Mouse (Mus musculus) layer of hippocampus, postnatal 25 days (tissue): ENCODE data around the gene Mog. TPM values are rescaled to one million over a fixed set of nuclear protein-coding genes. Genes with fewer than 3 reads are reported as not detected.
"Not testable (repeated sequence)": the region's sequence is repeated elsewhere in the genome, so short reads cannot be mapped to it uniquely, and the experiment has no call there.

Experiments used
- DNase-seq, 2 experiments: peaks; one replicate each; pipeline ENCODE4 v3.0.0; 2022; ENCODE audit warnings: mixed read lengths in 2 of 2, low spot score in 1 of 2; ENCODE audit errors: extremely low spot score in 1 of 2
- total RNA-seq, 2 experiments: library from RNA; stranded (reverse); gene quantifications; 2 replicates each; pipeline ENCODE4 v1.2.3; 2021

Mog gene
- total RNA-seq, 2 experiments from 2014 or later = 96.8 to 121 TPM

DNA sequence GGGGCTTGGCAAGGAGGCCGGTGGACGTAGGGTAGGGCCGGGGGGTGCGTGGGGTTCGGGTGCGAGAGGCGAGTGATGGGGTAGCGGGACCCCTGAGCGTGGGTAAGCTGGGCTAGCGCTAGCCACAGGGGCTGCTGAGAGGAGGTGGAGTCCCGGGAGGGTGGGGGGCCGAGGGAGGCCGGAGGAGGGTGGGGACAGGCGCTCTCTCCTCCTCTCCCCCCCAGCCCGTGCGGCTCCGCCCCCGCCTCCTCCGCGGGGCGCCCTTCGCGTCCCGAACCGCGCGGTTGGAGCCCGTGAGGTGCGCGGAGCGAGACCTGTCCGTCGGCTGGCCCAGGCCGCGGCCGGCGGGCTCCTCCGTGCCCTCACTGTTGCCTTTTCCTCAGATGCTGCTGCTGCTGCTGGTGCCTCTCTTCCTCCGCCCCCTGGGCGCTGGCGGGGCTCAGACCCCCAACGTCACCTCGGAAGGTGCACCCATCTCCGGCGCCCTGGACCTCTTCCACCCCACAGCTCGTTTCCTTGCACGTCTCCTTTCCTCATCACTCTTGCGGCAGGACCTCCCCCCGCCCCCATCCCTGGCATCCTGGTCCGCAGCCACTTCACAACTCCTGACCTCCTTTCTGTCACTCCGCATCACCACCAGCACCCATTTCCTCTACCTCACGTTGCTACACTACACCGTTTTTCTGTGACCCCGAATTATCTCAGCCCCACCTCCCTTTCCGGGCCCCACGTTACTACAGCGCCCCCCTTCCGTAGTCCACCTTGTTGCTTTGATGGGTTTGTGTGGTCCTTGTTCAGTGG lies 23.3 kb upstream of the Mog start:
- DNase-seq = peak; percentile 51 to 59

- DNase-seq = peak; percentile 67 to 79
Observed at GRCm38 (mm10) chr17:37045611-37046311, 22.6 kb upstream of the Mog start, which contains the start of gene Gabbr1. Gabbr1 (plus strand) TSS chr17:37045966.

GRCm38 (mm10) chr17:37044651-37045244 lies 21.6 kb upstream of the Mog start:
- no peak for DNase-seq

GRCm38 (mm10) chr17:37039127-37039894 lies 16.1 kb upstream of the Mog start:
- no peak for DNase-seq

GRCm38 (mm10) chr17:37029162-37029561 lies 6.0 kb upstream of the Mog start:
- DNase-seq = no peak

DNA sequence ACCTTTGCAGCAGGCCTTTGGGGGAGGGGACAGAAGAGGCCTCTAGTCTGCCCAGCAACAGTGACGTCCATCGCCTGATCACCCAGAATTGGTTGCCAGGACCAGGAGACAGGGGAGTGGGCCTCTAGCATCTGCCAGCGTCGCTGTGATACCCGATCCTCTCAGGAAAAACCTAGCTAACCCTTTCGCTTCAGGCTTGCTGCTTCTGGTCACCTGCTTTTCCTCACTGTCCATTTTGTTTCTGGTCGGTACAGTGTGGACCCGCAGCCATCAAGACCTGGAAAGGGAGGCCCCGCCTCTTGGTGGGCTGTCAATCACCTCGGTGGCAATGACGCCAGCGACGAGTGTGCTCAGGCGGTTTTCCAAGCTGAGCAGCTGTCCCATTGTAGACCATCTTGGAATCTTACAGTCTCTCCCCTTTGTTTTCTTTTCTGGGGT lies 5.5 kb upstream of the Mog start:
- DNase-seq = peak; percentile 90 to 92

GRCm38 (mm10) chr17:37028212-37028611 lies 5.0 kb upstream of the Mog start:
- DNase-seq = no peak

DNA sequence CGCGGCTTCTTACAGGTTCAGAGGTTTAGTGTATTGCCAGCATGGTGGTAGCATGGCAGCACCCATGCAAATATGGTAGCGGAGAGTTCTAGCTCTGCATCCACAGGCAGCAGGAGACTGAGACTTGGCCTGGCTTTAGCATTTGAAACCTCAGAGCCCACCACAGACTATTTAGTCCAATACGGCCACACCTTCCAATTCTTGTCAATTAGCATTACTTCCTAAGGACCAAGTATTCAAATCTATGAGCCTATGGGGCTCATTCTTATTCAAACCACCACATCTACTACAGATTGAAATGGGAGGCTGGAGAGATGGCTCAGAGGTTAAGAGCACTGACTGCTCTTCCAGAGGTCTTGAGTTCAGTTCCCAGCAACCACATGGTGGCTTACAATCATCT lies 4.3 kb upstream of the Mog start:
- no peak for DNase-seq

- DNase-seq = no peak
Observed at GRCm38 (mm10) chr17:37026425-37026824, 3.2 kb upstream of the Mog start.

GRCm38 (mm10) chr17:37019242-37019641 lies 4.0 kb downstream of the Mog start:
- DNase-seq = not testable (repeated sequence)

GRCm38 (mm10) chr17:37018328-37018727 lies 4.9 kb downstream of the Mog start:
- DNase-seq = no peak

- DNase-seq = no peak
Observed at GRCm38 (mm10) chr17:37016333-37016732, 6.9 kb downstream of the Mog start.

DNA sequence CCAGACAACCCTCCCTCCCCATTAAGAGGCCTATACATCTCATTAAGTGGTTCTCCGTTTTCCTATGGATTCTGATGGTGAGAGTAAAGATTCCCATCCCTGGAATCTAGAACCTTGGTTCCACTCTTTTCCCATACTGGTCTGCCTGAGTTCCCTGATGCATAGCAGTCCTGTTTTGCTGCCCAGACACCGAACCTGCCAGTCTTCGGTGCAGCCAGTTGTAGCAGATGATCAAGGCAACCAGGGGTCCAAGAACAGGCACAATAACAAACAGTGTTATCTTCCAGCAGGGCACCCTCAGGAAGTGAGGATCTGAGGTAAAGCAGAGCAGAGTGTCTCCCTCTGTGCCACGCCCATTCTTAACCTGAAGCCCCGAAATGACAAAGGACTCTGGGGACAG lies 11.1 kb downstream of the Mog start:
- no peak for DNase-seq

- no peak for DNase-seq
Observed at GRCm38 (mm10) chr17:37011719-37012118, 11.5 kb downstream of the Mog start.

GRCm38 (mm10) chr17:37009460-37010042 lies 13.6 kb downstream of the Mog start:
- no peak for DNase-seq

DNA sequence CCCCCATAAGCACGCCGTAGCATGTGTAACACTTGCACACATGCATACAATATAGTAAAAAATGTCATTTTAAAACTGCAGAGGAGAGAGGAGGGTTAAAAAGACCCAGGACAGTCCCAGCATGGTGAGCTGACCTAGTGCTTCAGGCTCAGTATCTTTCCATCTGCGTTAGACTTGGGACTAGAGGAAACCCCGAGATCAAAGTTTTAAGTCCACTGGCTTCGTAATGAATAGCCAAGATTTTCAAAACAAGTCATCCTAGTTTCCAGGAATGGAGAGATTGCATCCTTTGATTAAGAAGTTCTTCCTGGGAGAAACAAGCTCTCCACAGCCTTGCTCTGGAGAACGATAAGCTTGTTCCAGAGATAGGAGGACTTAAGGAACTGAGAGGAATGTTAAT lies 15.0 kb downstream of the Mog start:
- no peak for DNase-seq

DNA sequence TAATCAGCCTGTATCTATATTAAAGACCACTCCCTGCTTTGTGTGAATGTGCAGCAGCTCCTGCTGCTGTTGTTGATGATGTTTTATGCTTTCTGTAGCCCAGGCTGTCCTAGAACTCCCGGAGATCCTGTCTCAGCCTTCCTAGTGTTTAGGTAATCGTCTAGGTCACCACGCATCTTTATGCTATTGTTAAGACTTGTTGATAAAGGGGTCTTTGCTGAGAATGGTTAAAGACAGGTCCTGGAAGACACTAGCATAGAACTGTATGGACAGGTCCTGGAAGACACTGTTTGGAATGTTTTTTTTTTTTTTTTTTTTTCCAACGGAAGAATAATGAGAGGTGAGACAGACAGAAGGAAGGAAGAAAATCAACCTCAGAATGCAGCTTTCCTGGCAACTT lies 19.8 kb downstream of the Mog start:
- no peak for DNase-seq

- peak; percentile 17 to 36 for DNase-seq
Observed at GRCm38 (mm10) chr17:37002364-37003330, 20.6 kb downstream of the Mog start.

GRCm38 (mm10) chr17:37000863-37001262 lies 22.3 kb downstream of the Mog start, which contains the start of gene Zfp57:
Zfp57 (plus strand) TSS chr17:37001163.
- DNase-seq = no peak
